In the genomic region with DNA sequence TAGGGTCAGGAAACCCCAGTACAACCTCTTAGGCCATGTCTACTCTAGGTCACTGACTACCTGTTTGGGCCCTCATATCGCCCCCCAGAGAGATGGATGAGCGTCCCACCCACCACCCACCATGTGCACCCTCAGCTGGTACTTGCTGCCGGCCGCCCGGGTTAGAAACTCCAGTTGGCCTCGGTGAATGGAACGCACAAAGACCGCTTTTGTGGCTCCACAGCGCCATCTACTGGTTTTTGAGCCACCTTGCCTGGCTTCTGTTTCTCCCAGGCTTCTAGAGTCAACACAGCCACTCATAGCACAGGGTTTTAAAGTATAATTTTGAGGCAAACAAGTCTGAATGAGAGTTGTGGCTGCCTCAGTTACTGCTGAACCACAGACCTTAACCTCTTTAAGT, we compare ENCODE assay signal across 8 mouse cellular contexts. TPM values are rescaled to one million over a fixed set of nuclear protein-coding genes. Genes with fewer than 3 reads are reported as not detected.
DNase-seq lines count a peak whose midpoint lies in the region; ATAC-seq and TF ChIP-seq lines count a peak whose summit lies in the region.
"Had no signal": no experiment of that assay in that cellular context is flagged by ENCODE, and none has a peak within 500 bp of the region (broad histone marks: within the 10 kb centered on the region; RNA-seq: fewer than 3 reads in every experiment).

No protein-coding gene starts in this region.

- H3K9ac ChIP-seq in hindbrain, embryonic 14.5 days = no peak overlapping the region

- no peaks in the 10 kb centered on the region for H3K36me3 ChIP-seq in hindbrain, embryonic 14.5 days (replicated peaks; ENCODE audit: control insufficient read depth, insufficient read depth)
- H3K36me3 ChIP-seq in spleen, adult 2 months (ENCODE audit: control insufficient read depth, insufficient read depth, low read length) = no peaks in the 10 kb centered on the region

- no peaks in the 10 kb centered on the region for H3K9me3 ChIP-seq in hindbrain, embryonic 14.5 days (ENCODE audit: control insufficient read depth, low read length)

- 3% methylated on average over 9 of the region's 9 CpGs for WGBS in hindbrain, embryonic 14.5 days
- WGBS in spleen, adult 2 months = under 1% methylated on average over 9 of the region's 9 CpGs

- no peak overlapping the region for H3K4me3 ChIP-seq in hindbrain, embryonic 14.5 days (replicated peaks; ENCODE audit: low read length)
- no peak overlapping the region for H3K4me3 ChIP-seq in spleen, adult 2 months (ENCODE audit: extremely low read depth, insufficient read depth, insufficient read length)

- no peak overlapping the region for H3K4me2 ChIP-seq in hindbrain, embryonic 14.5 days (replicated peaks)

- no peaks in the 10 kb centered on the region for H3K4me1 ChIP-seq in hindbrain, embryonic 14.5 days (replicated peaks; ENCODE audit: control insufficient read depth, insufficient read depth, low read length)
- H3K4me1 ChIP-seq in spleen, adult 2 months (ENCODE audit: control insufficient read depth, insufficient read depth, insufficient read length) = 0 out of 2 replicates have a peak, but pooled peaks cover 3% of the 10 kb centered on the region

- no peaks in the 10 kb centered on the region for H3K27me3 ChIP-seq in hindbrain, embryonic 14.5 days (ENCODE audit: control insufficient read depth, insufficient read depth, low read length)
- no peaks in the 10 kb centered on the region for H3K27me3 ChIP-seq in spleen, adult 2 months (ENCODE audit: control insufficient read depth, insufficient read depth, low read length)

- H3K27ac ChIP-seq in hindbrain, embryonic 14.5 days = no peak overlapping the region
- H3K27ac ChIP-seq in spleen, adult 2 months (ENCODE audit: insufficient read depth, low read length) = no peak overlapping the region

- peak; percentile 78 for DNase-seq in ES-CJ7 (ENCODE audit: low read depth, low spot score)
- peak; percentile 66 for DNase-seq in adrenal gland, adult 2 months
- peak; percentile 93 for DNase-seq in embryo, embryonic 11 days
- DNase-seq in hindbrain, embryonic 14.5 days (ENCODE audit: low spot score) = peak; percentile 95
- DNase-seq in layer of hippocampus, postnatal 36 days = peak; percentile 52 to 64
- DNase-seq in mesoderm, embryonic 11.5 days (ENCODE audit: low read depth, low spot score) = peak; percentile 84
- DNase-seq in spleen, adult 2 months (ENCODE audit: low read depth in 1 of 2, low spot score in 2 of 2) = peak; percentile 45 to 64

- TF ChIP-seq POLR2A in spleen, adult 2 months (IDR thresholded peaks at IDR 0.05; ENCODE audit: low read depth, low read length) = no peak

- no peak for ATAC-seq in hindbrain, embryonic 14.5 days (ENCODE audit: low FRiP score)

- TF ChIP-seq CTCF in spleen, adult 2 months (IDR thresholded peaks at IDR 0.05; ENCODE audit: extremely low read depth, insufficient read depth, insufficient read length, insufficient replicate concordance) = peak; percentile 84; the same call in 1 of the 2 replicates

RNA-seq across cellular contexts. Expression of a gene that starts 13.9 kb away (rescaled TPM):
- total RNA-seq in adrenal gland, adult 2 months (2021) = not detected
- not detected in 2 replicates for polyA plus RNA-seq in adrenal gland, adult 2 months (2012; rRNA removed)
- not detected in 2 replicates for polyA plus RNA-seq in hindbrain, embryonic 14.5 days (2014; fragmentation: Nextera tagmentation; extraction: Ambion mirVana)
- total RNA-seq in layer of hippocampus, postnatal 36 days (2021) = not detected
- polyA plus RNA-seq in spleen, adult 2 months (2012; rRNA removed) = not detected in 2 replicates
- polyA plus RNA-seq: lung, embryonic 16.5 days had no signal
